Mouse (Mus musculus): ENCODE measurements at regions not wholly inside any gene's neighbourhood (a gene's known extent, or its start where the extent isn't known, plus 50 kb on each side); places are given as distances from the start of the nearest gene placed in this dataset.

DNA sequence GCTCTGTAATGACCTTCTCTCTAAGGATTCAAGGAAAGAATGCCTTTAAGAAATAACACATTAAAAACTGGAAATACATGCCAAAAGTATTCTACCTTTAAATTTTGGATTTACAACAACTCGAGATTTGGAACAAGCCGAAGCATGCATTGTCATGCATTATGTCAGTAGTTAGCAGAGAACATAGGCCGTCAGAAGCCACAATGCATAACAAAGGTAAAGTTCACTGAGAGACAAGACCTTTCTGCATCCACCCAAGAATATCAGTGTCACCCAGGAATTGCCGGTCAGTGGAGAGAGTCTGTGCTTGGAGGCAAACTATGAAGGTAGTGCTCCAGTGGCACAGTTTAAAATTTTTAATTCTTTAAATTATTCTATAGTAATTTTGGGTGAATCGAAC, 63.3 kb upstream of the Lrig3 start:
- TF ChIP-seq CTCF (IDR thresholded peaks at IDR 0.05; ENCODE audit: low read depth, low read length) = no peak
- no peak for TF ChIP-seq POLR2AphosphoS5 (IDR thresholded peaks at IDR 0.05; ENCODE audit: insufficient replicate concordance, low read depth, low read length)
- no peak for TF ChIP-seq TAL1 (conservative IDR thresholded peaks at IDR 0.05; ENCODE audit: low read depth, low read length)
- no peak for TF ChIP-seq GATA1 (IDR thresholded peaks at IDR 0.05; ENCODE audit: borderline replicate concordance, low read length)
